Mouse (Mus musculus) G1E (cell line): Measurements from ENCODE around the gene Tbc1d5.

Experiments used
- CTCF ChIP-seq: IDR thresholded peaks from 2 replicates; pipeline ENCODE4 v1.5.1; 2012; ENCODE audit warnings: low read depth, low read length, inconsistent platforms, mixed read lengths
- GATA1 ChIP-seq: IDR thresholded peaks from 2 replicates; pipeline ENCODE4 v1.6.1; 2012; ENCODE audit warnings: borderline replicate concordance, low read length, inconsistent platforms, mixed read lengths

GRCm38 (mm10) chr17:50993294-50993993, 185.7 kb downstream of the Tbc1d5 start:
- TF ChIP-seq CTCF, result no peak
- TF ChIP-seq GATA1, result no peak
